Mouse (Mus musculus): Measurements from ENCODE around the gene Vwa5b1. TPM values are rescaled to one million over a fixed set of nuclear protein-coding genes. Genes with fewer than 3 reads are reported as not detected.

Vwa5b1 gene
- polyA plus RNA-seq (2012; rRNA removed): 0.20 and 0.37 TPM in 2 replicates

DNA sequence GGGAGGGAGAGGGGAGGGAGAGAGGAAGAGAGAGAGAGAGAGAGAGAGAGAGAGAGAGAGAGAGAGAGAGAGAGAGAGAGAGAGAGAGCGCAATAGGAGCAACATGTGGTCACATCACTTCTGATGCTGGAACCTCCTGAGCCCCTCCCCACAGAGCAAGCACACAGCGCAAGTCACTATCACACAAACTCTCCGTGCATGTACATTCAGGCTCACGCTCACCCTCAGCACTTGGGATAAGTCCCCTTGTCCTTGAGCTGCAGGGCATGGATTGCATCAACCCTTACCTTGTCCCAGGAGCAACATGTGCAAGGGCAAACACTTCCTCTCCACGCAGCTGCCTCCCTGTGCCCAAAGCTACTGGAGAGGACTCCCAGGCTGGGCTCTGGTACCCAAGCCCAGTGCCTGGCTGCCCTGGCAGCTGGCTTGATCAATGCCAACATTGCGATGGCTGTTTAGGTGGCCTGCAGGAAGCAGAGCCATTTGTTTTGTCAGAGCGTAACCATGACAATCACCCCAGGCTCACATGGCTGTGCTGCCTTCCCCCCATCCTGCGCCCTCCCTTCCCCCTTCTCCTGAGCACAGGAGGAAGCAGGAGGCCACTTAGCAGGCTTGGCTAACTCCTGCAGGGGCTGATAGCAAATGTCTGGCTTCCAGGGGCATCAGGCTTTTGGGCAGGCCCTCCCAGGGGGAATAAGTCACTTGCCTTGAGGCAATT lies at the start of gene Vwa5b1:
Gene Vwa5b1, minus strand, starts transcription at position 457 of the 718 bp plus-strand sequence.

Other genes with a start within 250 kb of the Vwa5b1 start
- 0.04 and 0.16 TPM in 2 replicates for gene Fam43b, start 239.4 kb downstream of the Vwa5b1 start, polyA plus RNA-seq (2012; rRNA removed)
- 15.1 and 15.4 TPM in 2 replicates for gene Mul1, start 201.2 kb downstream of the Vwa5b1 start, polyA plus RNA-seq (2012; rRNA removed)
- gene Camk2n1, start 181.6 kb downstream of the Vwa5b1 start, polyA plus RNA-seq (2012; rRNA removed): 14.0 and 18.2 TPM in 2 replicates
- gene Pla2g2c, start 88.9 kb upstream of the Vwa5b1 start, polyA plus RNA-seq (2012; rRNA removed): 0.68 and 0.73 TPM in 2 replicates
- gene Ubxn10, start 101.3 kb upstream of the Vwa5b1 start, polyA plus RNA-seq (2012; rRNA removed): 0.98 and 1.5 TPM in 2 replicates
- 0.19 and 0.25 TPM in 2 replicates for gene Pla2g2f, start 121.7 kb upstream of the Vwa5b1 start, polyA plus RNA-seq (2012; rRNA removed)
- gene Pla2g2d, start 139.9 kb upstream of the Vwa5b1 start, polyA plus RNA-seq (2012; rRNA removed): 0.22 and 0.24 TPM in 2 replicates
- gene Pla2g5, start 227.6 kb upstream of the Vwa5b1 start, polyA plus RNA-seq (2012; rRNA removed): 0.17 and 0.53 TPM in 2 replicates
- gene Gm13030, start 238.1 kb upstream of the Vwa5b1 start, polyA plus RNA-seq (2012; rRNA removed): not detected in 2 replicates
- not detected in 2 replicates for gene Pla2g2e, start 242.1 kb upstream of the Vwa5b1 start, polyA plus RNA-seq (2012; rRNA removed)